Mouse (Mus musculus) monocyte, adult 2 months (primary cell): ENCODE measurements around the gene Adamtsl1.

Experiments
- DNase-seq, 2 experiments: peaks; one replicate each; pipeline ENCODE4 v3.0.0; 2022; ENCODE audit warnings: low spot score in 2 of 2, low read depth in 1 of 2

Adamtsl1 gene

GRCm38 (mm10) chr4:86045448-86045847 lies 531.5 kb downstream of the Adamtsl1 start:
- no peak for DNase-seq

GRCm38 (mm10) chr4:86045876-86046275 lies 531.9 kb downstream of the Adamtsl1 start:
- no peak for DNase-seq

GRCm38 (mm10) chr4:86046881-86047280 lies 532.9 kb downstream of the Adamtsl1 start:
- no peak for DNase-seq

GRCm38 (mm10) chr4:86053487-86054237 lies 539.7 kb downstream of the Adamtsl1 start:
- DNase-seq: no peak

- DNase-seq: no peak
These were observed 546.6 kb downstream of the Adamtsl1 start for GRCm38 (mm10) chr4:86060614-86061013.

GRCm38 (mm10) chr4:86068376-86068775 lies 554.4 kb downstream of the Adamtsl1 start:
- DNase-seq: no peak

GRCm38 (mm10) chr4:86068875-86069718 lies 555.1 kb downstream of the Adamtsl1 start:
- no peak for DNase-seq

- no peak for DNase-seq
These were observed 560.9 kb downstream of the Adamtsl1 start for GRCm38 (mm10) chr4:86074871-86075270.

- no peak for DNase-seq
These were observed 563.4 kb downstream of the Adamtsl1 start for GRCm38 (mm10) chr4:86077355-86077754.

GRCm38 (mm10) chr4:86077854-86078253 lies 563.9 kb downstream of the Adamtsl1 start:
- no peak for DNase-seq

- DNase-seq: no peak
These were observed 573.5 kb downstream of the Adamtsl1 start for GRCm38 (mm10) chr4:86087508-86087907.

GRCm38 (mm10) chr4:86103207-86103606 lies 589.2 kb downstream of the Adamtsl1 start:
- no peak for DNase-seq

GRCm38 (mm10) chr4:86108325-86108724 lies 594.4 kb downstream of the Adamtsl1 start:
- DNase-seq: no peak

- DNase-seq: no peak
These were observed 605.1 kb downstream of the Adamtsl1 start for GRCm38 (mm10) chr4:86119067-86119466.

- no peak for DNase-seq
These were observed 608.5 kb downstream of the Adamtsl1 start for GRCm38 (mm10) chr4:86122431-86122830.

GRCm38 (mm10) chr4:86124374-86124773 lies 610.4 kb downstream of the Adamtsl1 start:
- DNase-seq: no peak

- DNase-seq: no peak
These were observed 612.7 kb downstream of the Adamtsl1 start for GRCm38 (mm10) chr4:86126636-86127035.

GRCm38 (mm10) chr4:86158551-86158950 lies 644.6 kb downstream of the Adamtsl1 start:
- DNase-seq: no peak

- no peak for DNase-seq
These were observed 645.4 kb downstream of the Adamtsl1 start for GRCm38 (mm10) chr4:86159362-86159761.

GRCm38 (mm10) chr4:86170763-86171162 lies 656.8 kb downstream of the Adamtsl1 start:
- DNase-seq: no peak

GRCm38 (mm10) chr4:86171461-86171860 lies 657.5 kb downstream of the Adamtsl1 start:
- DNase-seq: no peak

GRCm38 (mm10) chr4:86177471-86177870 lies 663.5 kb downstream of the Adamtsl1 start:
- DNase-seq: no peak
